Mouse (Mus musculus) stomach, postnatal 0 days (tissue): ENCODE measurements around the gene Fxr2. TPM values are rescaled to one million over a fixed set of nuclear protein-coding genes. Genes with fewer than 3 reads are reported as not detected.

Source experiments
- ATAC-seq: fragments of 200-750 bp; cut with Nextera tagmentation; 2 replicates; pipeline ENCODE4 v1.8.0; 2017; ENCODE audit not compliant: low FRiP score, low TSS enrichment
- DNase-seq: peaks from one replicate; pipeline ENCODE4 v3.0.0-alpha.2; 2016; ENCODE audit warnings: low spot score
- H3K27ac ChIP-seq: fragments of 300-500 bp; sonication (generic); replicated peaks from 2 replicates; pipeline ENCODE4 v1.5.1; 2014; ENCODE audit warnings: mild to moderate bottlenecking, control low read depth
- H3K27me3 ChIP-seq: fragments of 300-500 bp; sonication (generic); 2 replicates; pipeline ENCODE4 v1.6.1; 2014; ENCODE audit warnings: low read length; ENCODE audit not compliant: control insufficient read depth, insufficient read depth
- H3K36me3 ChIP-seq: fragments of 300-500 bp; sonication (generic); 2 replicates; pipeline ENCODE4 v1.6.1; 2014; ENCODE audit warnings: low read length, mixed read lengths; ENCODE audit not compliant: control insufficient read depth, insufficient read depth
- H3K4me1 ChIP-seq: fragments of 300-500 bp; sonication (generic); replicated peaks from 2 replicates; pipeline ENCODE4 v1.6.1; 2014; ENCODE audit warnings: antibody characterized with exemption; ENCODE audit not compliant: control insufficient read depth, insufficient read depth
- H3K4me2 ChIP-seq: fragments of 300-500 bp; sonication (generic); replicated peaks from 2 replicates; pipeline ENCODE4 v1.6.1; 2014; ENCODE audit warnings: low read depth, mild to moderate bottlenecking, control low read depth, moderate library complexity
- H3K4me3 ChIP-seq: fragments of 300-500 bp; sonication (generic); 2 replicates; pipeline ENCODE4 v1.5.1; 2014; ENCODE audit warnings: low read depth, low read length, control low read depth
- H3K9ac ChIP-seq: fragments of 300-500 bp; sonication (generic); 2 replicates; pipeline ENCODE4 v1.6.1; 2014; ENCODE audit warnings: mild to moderate bottlenecking, low read length, control low read depth, mixed read lengths
- H3K9me3 ChIP-seq: fragments of 300-500 bp; sonication (generic); 2 replicates; pipeline ENCODE4 v1.6.1; 2016; ENCODE audit warnings: low read length; ENCODE audit not compliant: control insufficient read depth
- CTCF ChIP-seq: IDR thresholded peaks from 2 replicates; pipeline ENCODE4 v1.5.1; 2016; ENCODE audit warnings: antibody characterized with exemption, low read depth, mild to moderate bottlenecking, moderate library complexity
- EP300 ChIP-seq: optimal IDR thresholded peaks from 2 replicates; pipeline ENCODE3; 2016; ENCODE audit warnings: antibody characterized with exemption
- WGBS: fragments of 180-500 bp; shearing (Covaris S2); extraction: QIAGEN DNeasy Blood & Tissue Kit; methylation state at CpG from one replicate; pipeline ENCODE4 v1.1.7; 2014; 5-methylcytosine and 5-hydroxymethylcytosine counted together
- polyA plus RNA-seq: library from polyadenylated mRNA; unstranded; fragments of >200 nt; fragmentation: Nextera tagmentation; extraction: Ambion mirVana; gene quantifications from 2 replicates; pipeline ENCODE4 v1.2.1, GENCODE M21; 2015

The Fxr2 gene
- polyA plus RNA-seq, 1 experiment from 2014 or later: 10.8 TPM

DNA sequence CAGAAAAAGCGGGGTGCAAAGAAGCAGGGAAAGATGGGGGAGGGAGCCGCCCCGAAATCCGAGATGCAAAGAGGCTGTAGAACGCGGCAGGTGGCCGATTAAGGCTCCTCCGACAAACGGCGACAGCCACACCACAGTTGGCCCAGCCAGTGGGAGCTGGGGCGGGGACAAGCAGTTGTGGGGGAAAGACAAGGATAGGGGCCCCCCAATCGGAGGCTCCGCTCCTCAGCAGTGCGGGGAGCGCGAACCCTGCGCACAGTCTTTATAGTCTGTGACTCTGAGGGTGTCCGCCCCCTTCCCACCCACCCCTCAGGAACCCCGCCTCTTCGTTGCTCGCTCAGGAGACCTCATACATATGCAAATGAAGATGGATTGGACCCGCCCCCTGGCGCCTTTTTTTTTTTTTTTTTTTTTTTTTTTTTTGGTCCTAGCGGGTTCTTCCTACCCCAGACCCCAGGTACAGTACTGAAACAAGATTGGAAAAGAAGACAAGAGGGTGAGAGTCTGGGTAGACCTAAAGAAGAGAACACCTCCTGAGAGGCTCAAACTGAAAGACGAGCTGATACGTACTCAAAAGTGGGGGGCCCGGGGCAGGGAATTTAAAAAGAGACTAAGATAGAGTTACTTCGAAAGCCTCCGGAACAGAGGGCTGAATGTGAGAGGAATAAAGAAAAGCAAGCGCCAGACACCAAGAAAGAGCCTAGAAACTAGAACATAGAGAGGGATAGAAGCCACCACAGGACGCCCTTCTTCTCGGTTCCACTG, 26.9 kb upstream of the Fxr2 start, which contains the start of gene Atp1b2:
Gene Atp1b2 (minus strand): TSS at position 217 of the 765 bp plus-strand sequence.
- H3K4me2 ChIP-seq: peak within 1 kb of the TSS; percentile 74
- no peaks in the 10 kb centered on the region for H3K4me1 ChIP-seq
- peak within 1 kb of the TSS; percentile 67 for H3K9ac ChIP-seq
- H3K27ac ChIP-seq: peak within 1 kb of the TSS; percentile 42
- DNase-seq (peak; percentile 77), ATAC-seq (peak; percentile 84)
- H3K27me3 ChIP-seq: no peaks in the 10 kb centered on the region
- TF ChIP-seq CTCF (no peak), EP300 (no peak)
- no peaks in the 10 kb centered on the region for H3K9me3 ChIP-seq
- no peaks in the 10 kb centered on the region for H3K36me3 ChIP-seq
- peak within 1 kb of the TSS; percentile 51 for H3K4me3 ChIP-seq
- WGBS: 2% methylated on average over 32 of the region's 32 CpGs

DNA sequence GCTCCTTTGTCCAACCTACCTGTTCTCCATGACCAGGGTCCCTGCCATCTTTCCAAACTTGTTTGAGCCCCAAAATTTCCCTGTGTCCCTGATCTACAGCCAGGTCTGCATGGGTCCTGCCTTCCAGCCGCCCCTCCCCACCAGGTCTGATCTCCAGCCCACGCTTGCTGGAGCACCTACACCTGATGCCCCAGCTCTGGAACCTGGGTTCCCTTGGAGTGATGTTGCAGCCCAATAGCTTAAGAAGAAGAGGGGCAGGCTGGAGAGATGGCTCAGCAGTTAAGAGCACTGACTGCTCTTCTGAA, 26.3 kb upstream of the Fxr2 start:
- DNase-seq (no peak), ATAC-seq (no peak)
- no peaks in the 10 kb centered on the region for H3K36me3 ChIP-seq
- H3K4me2 ChIP-seq: peak overlapping the region; percentile 74
- TF ChIP-seq CTCF (no peak), EP300 (no peak)
- H3K4me3 ChIP-seq: peak overlapping the region; percentile 51
- H3K9ac ChIP-seq: no peak overlapping the region
- WGBS: 58% methylated on average over 2 of the region's 2 CpGs
- no peaks in the 10 kb centered on the region for H3K4me1 ChIP-seq
- H3K27me3 ChIP-seq: no peaks in the 10 kb centered on the region
- no peaks in the 10 kb centered on the region for H3K9me3 ChIP-seq
- H3K27ac ChIP-seq: no peak overlapping the region

DNA sequence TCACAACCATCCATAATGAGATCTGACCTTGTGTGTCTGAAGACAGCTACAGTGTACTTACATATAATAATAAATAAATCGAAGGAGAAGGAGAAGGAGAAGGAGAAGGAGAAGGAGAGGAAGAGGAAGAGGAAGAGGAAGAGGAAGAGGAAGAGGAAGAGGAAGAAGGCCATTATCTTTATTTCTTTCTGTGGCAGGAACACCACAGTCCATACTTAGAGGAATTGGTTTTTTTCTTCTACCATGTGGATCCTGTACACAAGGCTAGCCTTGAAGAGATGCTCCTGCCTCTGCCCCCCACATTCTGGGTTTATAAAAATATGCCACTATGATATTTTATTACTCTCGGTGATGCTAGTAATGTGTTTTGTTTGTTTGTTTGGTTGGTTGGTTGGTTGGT, 26.0 kb upstream of the Fxr2 start:
- no peaks in the 10 kb centered on the region for H3K27me3 ChIP-seq
- TF ChIP-seq EP300: no peak
- no peak for TF ChIP-seq CTCF
- H3K4me1 ChIP-seq: no peaks in the 10 kb centered on the region
- no peak for ATAC-seq
- 86% methylated on average over 2 of the region's 2 CpGs for WGBS
- H3K4me3 ChIP-seq: no peak overlapping the region
- no peak overlapping the region for H3K4me2 ChIP-seq
- no peak overlapping the region for H3K27ac ChIP-seq
- no peak for DNase-seq
- no peaks in the 10 kb centered on the region for H3K36me3 ChIP-seq
- no peak overlapping the region for H3K9ac ChIP-seq
- no peaks in the 10 kb centered on the region for H3K9me3 ChIP-seq

DNA sequence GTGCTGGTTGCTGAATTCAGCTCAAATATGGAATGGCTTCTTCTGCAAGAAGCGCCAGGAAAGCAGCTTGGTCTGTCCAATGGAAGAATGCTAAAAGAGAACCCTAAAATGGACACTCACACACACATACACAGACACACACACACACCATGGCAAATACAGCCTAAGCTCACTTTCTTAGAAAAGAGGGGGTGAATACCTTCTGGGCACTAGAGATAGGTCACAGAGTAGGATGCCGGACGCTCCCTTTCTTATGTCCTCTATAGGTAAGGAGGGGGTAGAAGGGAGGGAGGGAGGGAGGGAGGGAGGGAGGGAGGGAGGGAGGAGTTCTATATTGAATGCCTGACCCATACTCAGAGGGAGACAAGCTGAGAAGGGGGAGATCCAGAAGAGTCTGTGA, 24.3 kb upstream of the Fxr2 start:
- TF ChIP-seq EP300 (no peak), CTCF (no peak)
- Histone ChIP-seq H3K4me1 (no peaks in the 10 kb centered on the region), H3K4me3 (no peak overlapping the region), H3K9me3 (no peaks in the 10 kb centered on the region), H3K9ac (no peak overlapping the region), H3K36me3 (no peaks in the 10 kb centered on the region), H3K27me3 (no peaks in the 10 kb centered on the region), H3K27ac (no peak overlapping the region), H3K4me2 (no peak overlapping the region)
- no peak for ATAC-seq
- no peak for DNase-seq
- WGBS: 72% methylated on average over 3 of the region's 3 CpGs

DNA sequence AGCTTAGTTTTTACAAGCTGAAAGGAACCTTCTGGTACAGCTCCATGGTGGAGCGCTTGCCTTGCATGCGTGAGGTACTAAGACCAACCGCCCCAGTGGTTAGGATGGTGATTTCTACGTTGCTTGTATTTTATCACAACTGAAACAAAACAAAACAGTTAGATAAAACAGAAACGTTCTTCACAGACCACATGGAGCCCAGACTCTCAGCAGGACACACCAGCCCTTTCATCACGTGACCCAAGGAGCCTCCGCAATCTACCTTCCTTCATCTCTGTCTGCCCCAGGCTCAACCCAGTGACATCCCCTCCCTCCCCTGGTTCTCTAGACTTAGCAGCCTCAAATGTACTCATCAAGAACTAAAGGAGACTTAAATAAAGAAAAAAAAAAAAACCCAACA, 23.4 kb upstream of the Fxr2 start:
- no peak overlapping the region for H3K4me2 ChIP-seq
- TF ChIP-seq EP300: no peak
- no peak for TF ChIP-seq CTCF
- H3K4me1 ChIP-seq: no peaks in the 10 kb centered on the region
- H3K9me3 ChIP-seq: no peaks in the 10 kb centered on the region
- WGBS: 62% methylated on average over 7 of the region's 7 CpGs
- no peaks in the 10 kb centered on the region for H3K36me3 ChIP-seq
- H3K27ac ChIP-seq: no peak overlapping the region
- ATAC-seq (no peak), DNase-seq (no peak)
- H3K27me3 ChIP-seq: no peaks in the 10 kb centered on the region
- no peak overlapping the region for H3K4me3 ChIP-seq
- H3K9ac ChIP-seq: no peak overlapping the region

DNA sequence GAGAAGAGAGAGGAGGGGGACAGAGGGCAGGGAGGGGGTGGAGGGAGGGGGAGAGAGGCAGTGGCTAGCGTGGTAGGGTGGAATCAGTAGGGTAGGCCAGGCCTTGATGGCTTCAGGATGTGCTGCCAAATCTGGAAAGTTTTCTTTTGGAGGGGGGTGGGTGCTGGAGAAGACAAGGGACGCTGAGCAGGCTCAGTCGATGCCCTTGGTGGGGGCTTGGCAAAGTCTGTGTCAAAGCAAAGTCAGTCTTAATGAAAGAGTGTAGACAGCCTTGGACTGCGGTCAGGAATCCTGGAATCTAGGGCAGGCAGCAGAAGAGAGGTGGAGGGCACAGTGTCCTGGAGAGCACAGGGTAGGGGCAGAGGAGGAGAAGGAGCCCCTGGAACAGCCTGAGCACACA, 21.9 kb upstream of the Fxr2 start:
- Histone ChIP-seq H3K27me3 (no peaks in the 10 kb centered on the region), H3K27ac (no peak overlapping the region), H3K36me3 (no peaks in the 10 kb centered on the region), H3K9ac (no peak overlapping the region), H3K4me3 (no peak overlapping the region), H3K4me1 (no peaks in the 10 kb centered on the region), H3K9me3 (no peaks in the 10 kb centered on the region), H3K4me2 (no peak overlapping the region)
- ATAC-seq (no peak), DNase-seq (no peak)
- WGBS: 59% methylated on average over 4 of the region's 4 CpGs
- TF ChIP-seq CTCF (no peak), EP300 (no peak)
